Mouse (Mus musculus): ENCODE results near the gene G0s2.
"Not testable (repeated sequence)": the region's sequence is repeated elsewhere in the genome, so short reads cannot be mapped to it uniquely, and the experiment has no call there.

G0s2 gene

DNA sequence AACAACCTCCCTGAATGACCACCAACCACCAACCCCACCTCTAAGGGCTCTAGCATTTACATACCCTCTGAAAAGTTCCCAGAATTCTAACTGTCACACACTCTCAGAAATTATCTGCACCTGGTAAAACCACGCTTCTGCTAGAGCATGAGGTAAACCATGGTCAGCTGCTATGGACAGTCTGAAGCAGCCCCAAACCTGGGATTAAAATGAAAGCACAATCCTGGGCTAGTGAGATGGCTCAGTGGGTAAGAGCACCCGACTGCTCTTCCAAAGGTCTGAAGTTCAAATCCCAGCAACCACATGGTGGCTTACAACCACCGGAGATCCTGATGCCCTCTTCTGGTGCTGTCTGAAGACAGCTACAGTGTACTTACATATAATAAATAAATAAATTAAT is 19.1 kb downstream of the G0s2 start:
- not testable (repeated sequence) for DNase-seq (ENCODE audit: low spot score in 2 of 2)

DNA sequence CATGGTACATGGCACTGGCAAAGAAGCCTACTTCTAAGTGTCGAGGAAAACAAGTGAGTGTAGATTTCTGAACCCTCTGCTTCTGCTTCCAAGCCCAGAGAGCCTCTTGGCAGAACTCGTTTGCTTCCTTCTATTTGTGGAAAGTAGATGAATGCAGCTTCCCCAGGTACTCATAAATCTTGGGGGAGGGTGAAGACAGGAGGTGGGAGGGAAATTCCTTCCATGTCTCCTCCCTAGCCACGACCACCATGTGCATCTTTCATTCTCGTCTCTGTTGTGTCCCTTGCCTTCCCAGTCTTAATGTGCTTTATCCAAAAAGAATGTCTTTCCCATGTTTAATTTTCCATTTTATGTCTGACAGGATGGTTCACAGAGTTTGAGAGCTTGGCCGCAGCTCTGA is 20.4 kb downstream of the G0s2 start:
- DNase-seq (ENCODE audit: low spot score in 2 of 2), result no peak

DNA sequence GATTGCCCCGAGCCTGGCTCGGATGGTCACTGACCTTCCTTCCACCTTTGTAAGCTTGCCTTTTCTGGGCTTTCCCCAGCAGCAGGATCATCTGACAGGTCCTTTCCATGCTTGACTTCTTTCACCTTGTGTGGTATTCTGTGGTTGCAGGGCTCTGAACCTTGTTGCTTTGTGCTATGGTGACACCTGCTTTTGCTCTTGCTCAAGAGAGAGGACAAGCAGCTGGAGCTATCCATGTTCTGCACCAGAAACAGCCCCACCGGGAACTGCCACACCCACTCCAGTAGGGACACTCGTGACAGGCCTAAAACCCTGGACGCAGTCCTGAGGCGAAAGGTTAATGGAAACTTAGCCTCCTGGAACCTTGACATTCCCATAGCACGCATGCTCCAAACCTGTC is 21.6 kb downstream of the G0s2 start:
- no peak for DNase-seq (ENCODE audit: low spot score in 2 of 2)

DNA sequence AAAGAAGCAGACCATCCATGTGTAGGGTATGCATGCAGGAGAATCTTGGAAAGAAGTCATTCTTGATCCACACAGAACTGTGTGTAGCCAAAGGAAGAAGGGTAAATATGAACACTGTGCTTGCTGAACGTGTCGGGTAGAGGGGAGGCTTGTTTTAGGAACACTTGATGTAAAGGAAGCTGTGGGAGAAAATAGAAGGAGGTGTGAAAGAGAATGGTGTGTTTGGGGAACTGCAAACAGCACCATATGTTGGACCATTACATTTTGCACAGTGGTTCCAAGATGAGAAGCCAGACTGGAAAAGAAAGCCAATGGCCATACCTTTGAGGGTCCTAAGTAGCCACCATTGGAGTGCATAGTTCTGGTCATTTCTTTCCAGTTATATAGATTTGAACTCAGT is 23.0 kb downstream of the G0s2 start:
- no peak for DNase-seq (ENCODE audit: low spot score in 2 of 2)

DNA sequence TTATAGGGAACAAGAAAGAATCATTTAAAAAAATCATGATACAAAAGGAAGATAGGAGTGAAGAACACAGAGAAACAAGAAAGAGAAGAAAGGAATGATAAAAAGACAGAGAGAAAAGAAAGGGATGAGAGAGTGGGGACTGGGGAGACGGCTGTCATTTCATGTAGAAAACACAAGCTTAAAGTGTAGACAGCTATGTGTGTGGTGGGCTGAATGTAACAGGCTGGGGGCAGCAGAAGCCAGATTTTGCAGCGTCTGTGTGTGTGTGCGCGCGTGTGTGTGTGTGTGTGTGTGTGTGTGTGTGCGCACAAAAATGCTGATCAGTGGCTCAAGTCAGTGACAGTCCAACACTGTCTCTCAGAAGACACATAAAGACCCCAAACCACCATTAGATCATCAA is 28.8 kb downstream of the G0s2 start:
- DNase-seq (ENCODE audit: low spot score in 2 of 2), result no peak

DNA sequence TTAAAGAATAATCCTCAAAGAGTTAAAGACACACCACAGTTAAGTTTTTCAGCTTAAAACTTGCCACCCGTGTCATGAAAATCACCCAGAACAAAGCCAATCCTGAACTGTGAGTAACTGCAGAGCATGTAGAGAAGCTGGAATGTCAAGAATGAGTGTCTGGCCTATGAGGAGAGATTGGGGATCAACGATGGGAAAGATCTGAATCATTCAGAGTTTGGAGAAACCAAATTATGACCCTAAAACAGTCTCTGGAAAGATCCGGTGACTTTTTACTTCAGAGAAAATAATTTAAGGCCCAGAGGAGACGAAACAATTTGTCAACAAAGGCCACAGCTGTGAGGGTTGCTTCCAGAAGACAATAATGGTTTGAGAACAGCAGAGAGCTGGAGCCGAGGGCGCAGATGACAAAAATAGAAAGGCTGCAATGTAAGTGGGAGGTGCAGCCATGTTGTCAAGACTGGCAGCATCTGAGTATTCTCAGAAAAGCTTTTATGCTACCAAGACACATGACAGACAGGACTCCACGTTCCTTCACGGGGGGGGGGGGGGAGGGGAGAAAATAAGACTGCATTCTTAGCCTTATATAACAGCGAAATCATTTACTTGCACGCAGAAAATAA is 29.3 kb downstream of the G0s2 start:
- DNase-seq (ENCODE audit: low spot score in 2 of 2), result no peak

DNA sequence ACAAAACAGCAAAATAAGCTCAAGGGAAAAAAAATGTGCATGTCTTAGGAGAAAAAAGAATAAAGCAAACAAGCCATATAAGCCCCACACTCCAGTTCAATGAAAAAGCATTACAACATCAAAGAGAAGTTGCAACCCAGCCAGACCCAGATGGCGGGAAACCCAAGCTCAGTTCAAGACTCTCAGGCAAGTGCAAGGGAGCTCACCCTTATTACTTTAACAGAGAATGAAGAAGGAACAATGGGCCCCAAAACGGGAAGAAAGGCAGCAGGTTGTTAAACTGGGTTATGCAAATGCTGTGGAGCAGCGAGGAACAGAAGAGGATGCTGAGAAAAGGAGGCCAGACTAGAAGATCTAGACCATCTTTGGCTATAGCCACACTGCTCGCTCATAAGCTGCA is 30.2 kb downstream of the G0s2 start:
- no peak for DNase-seq (ENCODE audit: low spot score in 2 of 2)

DNA sequence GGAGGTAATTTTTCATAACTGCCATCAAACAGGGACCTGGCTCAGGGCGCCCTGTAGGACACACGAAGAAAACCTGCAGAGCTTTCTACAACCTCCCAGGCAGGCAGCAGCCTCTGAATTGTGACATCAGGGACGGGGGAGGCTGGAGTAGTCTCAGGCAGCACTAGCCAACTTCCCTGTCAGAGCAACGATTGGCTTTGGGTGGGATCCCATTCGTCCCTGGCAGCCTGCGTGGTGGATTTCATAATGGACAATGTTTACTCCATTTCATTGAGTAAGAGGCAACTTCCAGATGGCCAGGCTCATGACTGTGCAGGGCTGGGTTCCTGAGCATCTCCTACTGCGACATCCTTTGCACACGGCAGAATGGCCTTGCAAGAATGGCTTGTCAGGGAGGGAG is 30.8 kb downstream of the G0s2 start:
- peak in 1 of 2 experiments; percentile 56 for DNase-seq (ENCODE audit: low spot score in 2 of 2)

DNA sequence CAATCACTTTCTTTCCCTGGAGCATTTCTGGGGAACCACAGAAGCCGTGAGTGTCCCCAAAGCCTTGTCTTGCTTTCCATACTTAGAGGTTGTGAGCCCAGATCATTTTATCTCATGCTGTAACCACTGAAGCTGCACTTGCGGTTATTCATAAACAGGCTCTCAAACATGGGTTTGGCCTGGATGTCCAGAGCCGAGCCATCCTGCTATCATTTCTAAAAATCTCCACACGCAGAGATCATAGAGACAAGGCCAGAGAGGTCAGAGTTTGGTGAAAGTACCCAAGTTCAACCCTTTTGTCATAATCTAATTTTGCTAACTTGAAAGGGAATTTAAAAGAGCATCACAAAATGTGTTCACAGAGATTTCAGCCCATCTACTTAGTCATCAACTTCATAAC is 31.6 kb downstream of the G0s2 start:
- no peak for DNase-seq (ENCODE audit: low spot score in 2 of 2)

DNA sequence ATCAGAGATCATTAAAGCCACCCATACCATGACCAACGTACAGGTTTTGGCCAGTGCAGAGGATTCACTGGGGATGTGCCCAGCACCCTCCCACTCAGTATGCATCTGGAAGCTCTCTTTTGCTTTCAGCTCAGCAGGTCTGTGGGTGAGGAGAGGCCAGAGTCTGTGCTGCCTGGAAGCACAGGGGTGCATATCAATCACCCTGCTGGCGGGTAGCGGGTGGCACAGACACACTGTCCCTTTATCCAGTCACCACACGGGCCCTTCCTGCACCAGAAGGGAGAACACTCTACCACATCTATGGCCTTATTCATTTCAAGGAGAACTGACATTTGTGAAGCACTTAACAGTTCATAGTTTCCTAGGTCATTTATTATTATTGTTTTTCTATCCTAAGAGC is 34.6 kb downstream of the G0s2 start:
- no peak for DNase-seq (ENCODE audit: low spot score in 2 of 2)

DNA sequence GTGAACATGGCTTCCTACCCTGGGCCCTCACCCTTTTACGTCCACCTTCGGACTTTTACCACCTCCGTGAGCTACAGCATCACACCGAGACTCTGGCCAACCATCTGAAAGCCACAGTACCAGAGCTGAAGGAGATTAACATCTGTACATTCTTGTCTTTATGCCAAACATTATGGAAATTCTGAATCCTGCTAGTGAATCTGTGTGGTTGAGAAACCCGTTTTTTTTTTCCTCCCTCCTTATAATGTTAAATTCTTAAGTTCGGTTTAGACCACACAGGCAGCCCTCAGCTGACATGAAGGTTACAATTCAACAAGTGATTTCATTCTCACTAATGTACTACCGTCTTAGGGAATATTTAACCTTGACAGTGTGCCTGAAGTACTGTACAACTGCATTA is 38.1 kb downstream of the G0s2 start:
- no peak for DNase-seq (ENCODE audit: low spot score in 2 of 2)

DNA sequence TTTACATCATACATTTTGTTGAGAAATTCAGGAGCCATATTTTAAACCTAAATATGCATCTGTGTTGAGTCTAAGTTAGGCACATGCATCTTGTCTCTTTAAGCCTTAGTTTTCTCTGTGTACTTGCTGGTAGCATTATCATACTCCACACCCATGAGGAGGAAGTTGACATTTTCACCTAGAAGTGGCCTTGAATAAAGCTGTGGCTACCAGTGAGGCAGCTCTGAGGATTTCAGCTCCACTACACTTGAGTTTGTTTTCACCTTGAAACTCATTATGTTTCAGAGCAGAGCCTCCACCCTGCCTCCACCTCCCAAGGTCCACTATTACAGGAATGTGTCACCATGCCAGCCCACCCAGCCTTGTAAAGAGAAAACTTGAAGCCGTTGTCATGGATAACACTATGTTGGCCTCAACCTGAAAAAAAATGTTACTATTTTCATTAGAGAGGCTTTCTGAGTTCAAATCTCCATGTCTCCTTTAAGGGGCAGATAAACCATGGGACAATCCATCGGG is 38.8 kb downstream of the G0s2 start:
- DNase-seq (ENCODE audit: low spot score in 2 of 2), result no peak

DNA sequence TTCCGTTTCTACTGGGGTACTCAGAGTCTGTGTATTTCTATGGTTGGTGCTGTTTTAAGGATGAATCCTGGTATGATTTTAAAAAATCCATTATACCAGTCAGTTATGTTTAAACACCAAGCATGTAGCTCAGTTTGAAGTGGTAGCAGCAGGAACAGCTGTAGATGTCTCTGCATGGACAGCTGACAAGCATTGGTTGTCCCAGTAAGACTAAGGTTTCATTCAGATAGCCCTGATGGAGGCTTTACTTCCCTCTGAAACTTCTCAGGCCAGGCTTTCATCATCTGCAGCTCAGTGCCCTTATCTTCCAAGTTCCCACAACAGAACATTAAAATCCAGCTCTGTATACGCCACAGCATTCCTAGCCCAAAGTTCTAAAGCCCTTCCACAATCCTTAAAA is 40.3 kb downstream of the G0s2 start:
- no peak for DNase-seq (ENCODE audit: low spot score in 2 of 2)

DNA sequence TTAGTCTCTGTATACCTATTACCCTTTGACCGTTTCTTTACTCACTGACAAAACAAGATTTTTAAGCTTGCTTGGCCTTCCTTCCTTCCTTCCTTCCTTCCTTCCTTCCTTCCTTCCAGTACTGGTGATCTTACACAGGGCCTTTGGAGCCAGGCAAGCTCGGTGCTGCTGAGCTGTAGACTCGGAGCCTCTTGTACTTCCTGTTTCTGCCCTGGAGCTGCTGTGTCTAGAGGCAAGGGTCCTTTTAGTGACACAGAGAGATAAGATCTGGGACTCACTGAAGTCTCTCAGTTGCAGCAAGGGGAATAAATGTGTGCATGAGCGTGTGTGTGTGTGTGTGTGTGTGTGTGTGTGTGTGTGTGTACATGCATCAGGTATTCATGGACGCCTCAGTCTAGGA is 42.1 kb downstream of the G0s2 start:
- DNase-seq (ENCODE audit: low spot score in 2 of 2), result no peak

DNA sequence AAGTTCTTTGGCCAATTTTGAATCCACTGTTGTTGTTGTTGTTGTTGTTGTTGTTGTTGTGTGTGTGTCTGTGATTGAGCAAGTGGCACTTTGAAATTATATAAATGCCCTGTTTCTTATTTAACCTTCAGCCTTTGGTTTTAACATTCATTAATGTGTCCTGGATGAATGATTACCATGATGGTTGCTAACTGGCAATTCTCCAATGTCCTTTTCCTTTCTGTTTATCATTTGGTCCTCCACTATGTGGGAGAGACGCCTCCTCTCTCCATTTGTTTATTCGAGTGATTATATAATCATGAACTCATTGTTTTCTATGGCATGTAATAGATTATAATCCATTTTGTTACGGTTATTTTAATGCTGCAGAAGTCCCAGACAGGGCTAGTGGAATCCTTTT is 42.5 kb downstream of the G0s2 start:
- no peak for DNase-seq (ENCODE audit: low spot score in 2 of 2)

DNA sequence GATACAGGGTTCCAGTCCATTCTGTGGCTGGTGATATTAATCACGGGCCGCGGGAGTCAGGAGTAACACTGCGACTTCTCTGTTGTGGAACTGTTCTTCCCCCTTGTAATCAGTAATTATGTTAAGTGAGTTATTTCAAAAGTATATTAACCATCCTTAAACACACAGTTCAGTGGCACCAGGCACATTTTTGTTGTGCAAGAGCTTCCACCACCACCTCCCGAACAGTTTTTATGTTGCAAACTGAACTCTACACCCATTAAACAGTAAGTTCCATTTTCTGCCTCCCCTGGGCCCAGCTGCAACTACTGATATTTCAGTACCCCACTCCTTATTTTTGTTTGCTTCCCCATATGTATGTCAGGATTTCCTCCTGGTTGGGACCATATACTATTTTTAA is 43.4 kb downstream of the G0s2 start:
- DNase-seq (ENCODE audit: low spot score in 2 of 2), result no peak

DNA sequence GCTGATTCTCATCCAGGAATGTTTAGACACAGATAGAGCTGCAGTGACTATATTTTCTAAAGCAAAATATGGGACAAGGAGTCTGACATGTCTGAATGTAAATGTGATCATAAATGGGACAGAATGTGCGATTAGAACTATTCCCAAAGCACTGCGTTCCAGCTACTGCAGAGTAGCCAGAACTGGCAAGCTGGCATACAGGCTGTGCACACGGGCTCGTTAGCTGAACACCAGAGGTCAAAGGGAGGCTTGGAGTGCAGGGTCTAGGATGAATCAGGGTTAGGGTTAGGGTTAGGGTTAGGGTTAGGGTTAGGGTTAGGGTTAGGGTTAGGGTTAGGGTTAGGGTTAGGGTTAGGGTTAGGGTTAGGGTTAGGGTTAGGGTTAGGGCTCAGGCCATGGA is 45.5 kb downstream of the G0s2 start:
- DNase-seq (ENCODE audit: low spot score in 2 of 2), result no peak

DNA sequence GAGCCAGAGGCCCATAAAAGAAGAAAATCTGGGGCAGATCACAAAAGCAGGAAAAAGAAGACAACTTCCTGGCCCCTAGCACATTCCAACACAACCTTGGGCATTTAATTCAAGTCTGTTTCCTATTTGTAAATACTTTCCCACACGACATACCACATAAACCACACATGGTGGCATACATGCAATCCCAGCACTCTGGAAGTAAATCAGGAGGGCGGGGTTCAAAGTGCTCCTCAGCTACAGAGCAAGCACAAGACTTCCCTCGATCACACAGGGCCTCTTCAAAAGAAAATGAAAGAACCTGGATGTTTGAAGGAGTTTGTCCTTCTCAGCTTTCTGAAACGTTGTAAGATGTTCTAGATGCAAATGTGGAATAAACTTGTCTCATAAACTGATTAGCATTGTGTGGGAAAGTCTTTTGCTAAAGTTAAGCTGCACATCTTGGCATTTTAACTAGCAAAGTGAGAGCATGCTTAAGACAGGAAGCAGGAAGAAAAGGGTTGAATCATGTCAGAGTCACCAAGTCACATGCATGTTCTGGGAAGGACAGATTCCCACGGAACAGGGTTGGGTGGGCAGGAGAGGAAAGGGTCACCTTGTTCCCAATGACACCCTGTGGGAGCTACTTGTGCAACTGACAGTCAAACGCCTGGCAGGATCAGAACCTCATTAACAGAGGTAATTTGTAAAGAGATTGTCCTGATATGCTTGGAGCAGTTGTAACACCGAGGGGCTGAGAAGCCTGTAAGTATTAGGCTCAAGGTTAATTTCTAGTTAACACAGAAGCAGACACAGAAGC is 46.1 kb downstream of the G0s2 start:
- DNase-seq (ENCODE audit: low spot score in 2 of 2), result no peak

DNA sequence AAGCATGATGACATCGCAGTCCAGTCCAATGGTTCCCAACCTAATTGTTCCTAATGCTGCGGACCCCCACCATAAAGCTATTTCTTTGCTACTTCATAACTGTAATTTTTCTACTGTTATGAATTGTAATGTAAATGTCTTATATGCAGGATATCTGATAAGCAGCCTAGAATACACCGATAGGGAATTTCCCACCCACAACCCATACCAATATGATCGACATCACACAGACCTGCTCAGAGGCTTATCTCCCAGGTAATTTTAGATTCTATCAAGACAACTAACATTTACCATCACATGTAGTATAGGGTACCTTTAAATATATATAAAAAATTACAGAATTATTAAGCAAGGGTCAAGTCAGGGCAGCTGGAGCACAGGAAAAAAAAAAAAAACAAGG is 46.9 kb downstream of the G0s2 start:
- no peak for DNase-seq (ENCODE audit: low spot score in 2 of 2)

DNA sequence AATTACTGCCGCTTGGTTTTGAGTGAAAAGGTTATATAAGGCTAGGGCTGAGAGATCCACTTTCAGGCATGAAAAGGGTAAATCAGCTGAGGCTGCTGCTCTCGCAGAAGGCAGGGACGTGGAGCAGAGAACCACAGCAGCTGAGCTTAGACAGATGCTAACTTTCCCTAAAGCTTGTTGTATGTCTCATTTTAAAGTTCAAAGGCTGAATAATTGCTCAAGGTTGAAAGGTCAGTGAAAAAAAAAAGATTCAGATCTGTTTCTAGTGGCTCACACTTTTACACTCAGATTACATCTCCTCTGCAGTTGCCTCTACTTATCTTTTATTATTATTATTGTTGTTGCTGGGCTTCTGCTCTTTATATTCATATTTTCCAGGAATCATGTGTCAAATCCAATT is 47.5 kb downstream of the G0s2 start:
- DNase-seq (ENCODE audit: low spot score in 2 of 2), result no peak

All from cerebellum, postnatal 4 days (tissue).